Mouse (Mus musculus): ENCODE measurements around the gene Taar8b. TPM values are rescaled to one million over a fixed set of nuclear protein-coding genes. Genes with fewer than 3 reads are reported as not detected.
"Not testable (repeated sequence)": the region's sequence is repeated elsewhere in the genome, so short reads cannot be mapped to it uniquely, and the experiment has no call there.

Gene Taar8b
- polyA plus RNA-seq, 1 experiment from 2014 or later: not detected

GRCm38 (mm10) chr10:24097010-24097409, 4.9 kb upstream of the Taar8b start:
- H3K9ac ChIP-seq; H3K27ac ChIP-seq; H3K27me3 ChIP-seq (replicated peaks); H3K4me3 ChIP-seq; H3K4me1 ChIP-seq; H3K36me3 ChIP-seq; H3K9me3 ChIP-seq; H3K4me2 ChIP-seq (replicated peaks); ATAC-seq (ENCODE audit: low FRiP score, low read depth): not testable (repeated sequence)
- WGBS: 65% methylated on average over 2 of the region's 2 CpGs

- no peak overlapping the region for H3K9ac ChIP-seq
- no peak overlapping the region for H3K4me3 ChIP-seq
- no peaks in the 10 kb centered on the region for H3K4me1 ChIP-seq
- no peak overlapping the region for H3K27ac ChIP-seq
- no peaks in the 10 kb centered on the region for H3K36me3 ChIP-seq
- H3K9me3 ChIP-seq: no peaks in the 10 kb centered on the region
- no peaks in the 10 kb centered on the region for H3K27me3 ChIP-seq (replicated peaks)
- 97% methylated on average over 2 of the region's 2 CpGs for WGBS
- ATAC-seq (ENCODE audit: low FRiP score, low read depth): no peak
- H3K4me2 ChIP-seq (replicated peaks): no peak overlapping the region
These were observed 4.9 kb downstream of the Taar8b start for GRCm38 (mm10) chr10:24087168-24087567.

GRCm38 (mm10) chr10:24086555-24086954, 5.5 kb downstream of the Taar8b start:
- Histone ChIP-seq H3K36me3 (no peaks in the 10 kb centered on the region), H3K9ac (no peak overlapping the region), H3K27me3 (replicated peaks) (no peaks in the 10 kb centered on the region), H3K4me3 (no peak overlapping the region), H3K27ac (no peak overlapping the region), H3K4me2 (replicated peaks) (no peak overlapping the region), H3K4me1 (no peaks in the 10 kb centered on the region), H3K9me3 (no peaks in the 10 kb centered on the region)
- ATAC-seq (ENCODE audit: low FRiP score, low read depth): no peak
- 93% methylated on average over 5 of the region's 5 CpGs for WGBS

- Histone ChIP-seq H3K9me3 (no peaks in the 10 kb centered on the region), H3K27ac (no peak overlapping the region), H3K4me2 (replicated peaks) (no peak overlapping the region), H3K4me1 (no peaks in the 10 kb centered on the region), H3K9ac (no peak overlapping the region), H3K27me3 (replicated peaks) (no peaks in the 10 kb centered on the region), H3K36me3 (no peaks in the 10 kb centered on the region), H3K4me3 (no peak overlapping the region)
- WGBS: 57% methylated on average over 5 of the region's 5 CpGs
- ATAC-seq (ENCODE audit: low FRiP score, low read depth): no peak
These were observed 6.2 kb downstream of the Taar8b start for GRCm38 (mm10) chr10:24085936-24086335.

- Histone ChIP-seq H3K9ac (no peak overlapping the region), H3K4me2 (replicated peaks) (no peak overlapping the region), H3K9me3 (no peaks in the 10 kb centered on the region), H3K27ac (no peak overlapping the region), H3K4me1 (no peaks in the 10 kb centered on the region), H3K36me3 (no peaks in the 10 kb centered on the region), H3K4me3 (no peak overlapping the region), H3K27me3 (replicated peaks) (no peaks in the 10 kb centered on the region)
- 46% methylated on average over 3 of the region's 3 CpGs for WGBS
- no peak for ATAC-seq (ENCODE audit: low FRiP score, low read depth)
These were observed 11.9 kb downstream of the Taar8b start for GRCm38 (mm10) chr10:24080166-24080565.

GRCm38 (mm10) chr10:24076200-24076599, 15.9 kb downstream of the Taar8b start, which contains the start of gene Taar8a:
Gene Taar8a (plus strand): TSS chr10:24076500.
- 87% methylated on average over 2 of the region's 4 CpGs for WGBS
- not testable (repeated sequence) for ATAC-seq (ENCODE audit: low FRiP score, low read depth); H3K27ac ChIP-seq

GRCm38 (mm10) chr10:24074751-24075150, 17.3 kb downstream of the Taar8b start:
- H3K4me1 ChIP-seq; H3K27ac ChIP-seq; H3K36me3 ChIP-seq; H3K9me3 ChIP-seq; H3K27me3 ChIP-seq (replicated peaks); H3K4me2 ChIP-seq (replicated peaks); H3K9ac ChIP-seq; H3K4me3 ChIP-seq; ATAC-seq (ENCODE audit: low FRiP score, low read depth): not testable (repeated sequence)
- 59% methylated on average over 2 of the region's 2 CpGs for WGBS

More at GRCm38 (mm10) chr10:24076200-24076599, 15.9 kb downstream of the Taar8b start, which contains the start of gene Taar8a:
- not testable (repeated sequence) for H3K4me1 ChIP-seq; H3K9ac ChIP-seq; H3K4me3 ChIP-seq; H3K9me3 ChIP-seq; H3K27me3 ChIP-seq (replicated peaks); H3K4me2 ChIP-seq (replicated peaks); H3K36me3 ChIP-seq

- Histone ChIP-seq H3K4me1 (no peaks in the 10 kb centered on the region), H3K27ac (no peak overlapping the region), H3K36me3 (no peaks in the 10 kb centered on the region), H3K9ac (no peak overlapping the region), H3K4me3 (no peak overlapping the region), H3K27me3 (replicated peaks) (no peaks in the 10 kb centered on the region), H3K9me3 (peaks cover 3% of the 10 kb centered on the region; the same call in 1 of the 2 replicates), H3K4me2 (replicated peaks) (no peak overlapping the region)
- WGBS: 88% methylated on average over 3 of the region's 3 CpGs
- ATAC-seq (ENCODE audit: low FRiP score, low read depth): no peak
These were observed 33.1 kb downstream of the Taar8b start for GRCm38 (mm10) chr10:24058986-24059385.

GRCm38 (mm10) chr10:24052039-24052438, 40.1 kb downstream of the Taar8b start:
- H3K36me3 ChIP-seq: no peaks in the 10 kb centered on the region
- no peak overlapping the region for H3K4me2 ChIP-seq (replicated peaks)
- no peaks in the 10 kb centered on the region for H3K4me1 ChIP-seq
- H3K9ac ChIP-seq: no peak overlapping the region
- no peaks in the 10 kb centered on the region for H3K27me3 ChIP-seq (replicated peaks)
- no peaks in the 10 kb centered on the region for H3K9me3 ChIP-seq
- H3K27ac ChIP-seq: no peak overlapping the region
- WGBS: 89% methylated on average over 5 of the region's 5 CpGs
- no peak overlapping the region for H3K4me3 ChIP-seq
- no peak for ATAC-seq (ENCODE audit: low FRiP score, low read depth)

GRCm38 (mm10) chr10:24049210-24049609, 42.9 kb downstream of the Taar8b start, which contains the start of gene Taar7f:
Gene Taar7f (plus strand): TSS chr10:24049510.
- Histone ChIP-seq H3K27me3 (replicated peaks) (no peaks in the 10 kb centered on the region), H3K4me2 (replicated peaks) (no peak within 1 kb of the TSS), H3K27ac (no peak within 1 kb of the TSS), H3K9ac (no peak within 1 kb of the TSS), H3K36me3 (no peaks in the 10 kb centered on the region), H3K4me1 (no peaks in the 10 kb centered on the region), H3K4me3 (no peak within 1 kb of the TSS), H3K9me3 (no peaks in the 10 kb centered on the region)
- ATAC-seq (ENCODE audit: low FRiP score, low read depth): no peak

Other genes starting within 250 kb of the Taar8b start
- not detected in 2 replicates for gene Vnn3, start 240.8 kb downstream of the Taar8b start, polyA plus RNA-seq (2016; fragmentation: Nextera tagmentation; extraction: Ambion mirVana)
- 0.42 and 0.44 TPM in 2 replicates for gene Vnn1, start 197.6 kb downstream of the Taar8b start, polyA plus RNA-seq (2016; fragmentation: Nextera tagmentation; extraction: Ambion mirVana)
- not detected in 2 replicates for gene Taar1, start 171.9 kb downstream of the Taar8b start, polyA plus RNA-seq (2016; fragmentation: Nextera tagmentation; extraction: Ambion mirVana)
- gene Taar2, start 153.7 kb downstream of the Taar8b start, polyA plus RNA-seq (2016; fragmentation: Nextera tagmentation; extraction: Ambion mirVana): not detected in 2 replicates
- gene Taar3, start 142.7 kb downstream of the Taar8b start, polyA plus RNA-seq (2016; fragmentation: Nextera tagmentation; extraction: Ambion mirVana): not detected in 2 replicates
- gene Taar4, start 131.8 kb downstream of the Taar8b start, polyA plus RNA-seq (2016; fragmentation: Nextera tagmentation; extraction: Ambion mirVana): not detected in 2 replicates
- gene Taar5, start 121.6 kb downstream of the Taar8b start, polyA plus RNA-seq (2016; fragmentation: Nextera tagmentation; extraction: Ambion mirVana): not detected in 2 replicates
- not detected in 2 replicates for gene Taar6, start 106.6 kb downstream of the Taar8b start, polyA plus RNA-seq (2016; fragmentation: Nextera tagmentation; extraction: Ambion mirVana)
- gene Taar7a, start 98.8 kb downstream of the Taar8b start, polyA plus RNA-seq (2016; fragmentation: Nextera tagmentation; extraction: Ambion mirVana): not detected in 2 replicates
- not detected in 2 replicates for gene Taar7b, start 92.4 kb downstream of the Taar8b start, polyA plus RNA-seq (2016; fragmentation: Nextera tagmentation; extraction: Ambion mirVana)
- not detected in 2 replicates for gene Taar7d, start 65.1 kb downstream of the Taar8b start, polyA plus RNA-seq (2016; fragmentation: Nextera tagmentation; extraction: Ambion mirVana)
- gene Taar7e, start 54.7 kb downstream of the Taar8b start, polyA plus RNA-seq (2016; fragmentation: Nextera tagmentation; extraction: Ambion mirVana): not detected in 2 replicates
- gene Taar7f, start 42.8 kb downstream of the Taar8b start, polyA plus RNA-seq (2016; fragmentation: Nextera tagmentation; extraction: Ambion mirVana): not detected in 2 replicates
- gene Taar8a, start 15.8 kb downstream of the Taar8b start, polyA plus RNA-seq (2016; fragmentation: Nextera tagmentation; extraction: Ambion mirVana): not detected in 2 replicates
- not detected in 2 replicates for gene Taar8c, start 9.6 kb upstream of the Taar8b start, polyA plus RNA-seq (2016; fragmentation: Nextera tagmentation; extraction: Ambion mirVana)
- gene Taar9, start 17.2 kb upstream of the Taar8b start, polyA plus RNA-seq (2016; fragmentation: Nextera tagmentation; extraction: Ambion mirVana): not detected in 2 replicates
- gene Stx7, start 57.0 kb upstream of the Taar8b start, polyA plus RNA-seq (2016; fragmentation: Nextera tagmentation; extraction: Ambion mirVana): 151 and 171 TPM in 2 replicates
- 32.6 and 39.2 TPM in 2 replicates for gene Moxd1, start 131.2 kb upstream of the Taar8b start, polyA plus RNA-seq (2016; fragmentation: Nextera tagmentation; extraction: Ambion mirVana)

Data from neural tube, embryonic 12.5 days (tissue).